ENCODE assay signal across 21 mouse cellular contexts in genomic region chr6:98118355-98119150, GRCm38 (mm10).
DNase-seq lines count a peak whose midpoint lies in the region; ATAC-seq lines count a peak whose summit lies in the region.
"Had no signal": no experiment of that assay in that cellular context is flagged by ENCODE, and none has a peak within 500 bp of the region (broad histone marks: within the 10 kb centered on the region; RNA-seq: fewer than 3 reads in every experiment).

No protein-coding gene starts in this region.

- H3K4me1 ChIP-seq in hindbrain, embryonic 11.5 days (replicated peaks; ENCODE audit: control insufficient read depth, insufficient read depth, low read length) = 0 out of 2 replicates have a peak, but pooled peaks cover 7% of the 10 kb centered on the region
- no peaks in the 10 kb centered on the region for H3K4me1 ChIP-seq in hindbrain, embryonic 16.5 days (ENCODE audit: control insufficient read depth, insufficient read depth, low read depth, low read length)
- H3K4me1 ChIP-seq in forebrain, embryonic 12.5 days = peaks cover 32% of the 10 kb centered on the region
- H3K4me1 ChIP-seq in hindbrain, embryonic 14.5 days (replicated peaks; ENCODE audit: control insufficient read depth, insufficient read depth, low read length) = peaks cover 20% of the 10 kb centered on the region

- 59% methylated on average over 9 of the region's 9 CpGs for WGBS in hindbrain, embryonic 11.5 days
- 34% methylated on average over 9 of the region's 9 CpGs for whole genome bisulfite sequencing in hindbrain, embryonic 16.5 days
- 28% methylated on average over 9 of the region's 9 CpGs for WGBS in forebrain, embryonic 12.5 days
- 30% methylated on average over 9 of the region's 9 CpGs for WGBS in hindbrain, embryonic 14.5 days

- no peak for DNase-seq in hindbrain, embryonic 11.5 days (ENCODE audit: low spot score)
- DNase-seq in Muller cell, postnatal 12 days (ENCODE audit: inconsistent ontology term) = peak; percentile 68
- DNase-seq in hindbrain, embryonic 14.5 days (ENCODE audit: low spot score) = peak; percentile 56
- no peak for DNase-seq in frontal cortex, postnatal 14 days (ENCODE audit: low spot score in 2 of 2)
- no peak for DNase-seq in lung, postnatal 36 days
- no peak for DNase-seq in adipocyte (ENCODE audit: low spot score)
- DNase-seq: cerebellum, adult 9-10 months; gastrocnemius, postnatal 36 days; heart, postnatal 14 days; kidney, postnatal 36 days; layer of hippocampus, adult 9-11 months; right cerebral cortex, adult 18-20 months; thymus, postnatal 25 days had no signal

- no peak overlapping the region for H3K4me2 ChIP-seq in hindbrain, embryonic 11.5 days (replicated peaks; ENCODE audit: low read depth, low read length)
- H3K4me2 ChIP-seq in hindbrain, embryonic 16.5 days (ENCODE audit: low read length) = no peak overlapping the region
- H3K4me2 ChIP-seq in forebrain, embryonic 12.5 days = peak overlapping the region; percentile 22; the same call in 1 of the 2 replicates
- no peak overlapping the region; the same call in 1 of the 2 replicates for H3K4me2 ChIP-seq in hindbrain, embryonic 14.5 days (replicated peaks)
- H3K4me2 ChIP-seq: embryonic facial prominence, embryonic 13.5 days; heart, embryonic 11.5 days; lung, embryonic 15.5 days had no signal

- no peak overlapping the region for H3K4me3 ChIP-seq in hindbrain, embryonic 11.5 days (ENCODE audit: low read depth, low read length)
- no peak overlapping the region for H3K4me3 ChIP-seq in hindbrain, embryonic 16.5 days (ENCODE audit: low read length)
- no peak overlapping the region for H3K4me3 ChIP-seq in forebrain, embryonic 12.5 days (replicated peaks)
- H3K4me3 ChIP-seq in hindbrain, embryonic 14.5 days (replicated peaks; ENCODE audit: low read length) = no peak overlapping the region
- H3K4me3 ChIP-seq: embryonic facial prominence, embryonic 13.5 days; lung, embryonic 15.5 days had no signal

- H3K27ac ChIP-seq in hindbrain, embryonic 11.5 days (ENCODE audit: low read depth, low read length) = no peak overlapping the region
- H3K27ac ChIP-seq in hindbrain, embryonic 16.5 days (ENCODE audit: low read depth, low read length) = no peak overlapping the region
- H3K27ac ChIP-seq in forebrain, embryonic 12.5 days = no peak overlapping the region
- no peak overlapping the region for H3K27ac ChIP-seq in hindbrain, embryonic 14.5 days
- H3K27ac ChIP-seq: embryonic facial prominence, embryonic 13.5 days; liver, embryonic 14.5 days; lung, embryonic 15.5 days; macrophage had no signal

- H3K9me3 ChIP-seq in hindbrain, embryonic 11.5 days (ENCODE audit: control insufficient read depth, low read length) = no peaks in the 10 kb centered on the region
- no peaks in the 10 kb centered on the region for H3K9me3 ChIP-seq in hindbrain, embryonic 16.5 days (ENCODE audit: control insufficient read depth, low read length)
- H3K9me3 ChIP-seq in forebrain, embryonic 12.5 days = 0 out of 2 replicates have a peak, but pooled peaks cover 4% of the 10 kb centered on the region
- no peaks in the 10 kb centered on the region for H3K9me3 ChIP-seq in hindbrain, embryonic 14.5 days (ENCODE audit: control insufficient read depth, low read length)
- H3K9me3 ChIP-seq: embryonic facial prominence, embryonic 13.5 days; lung, embryonic 15.5 days had no signal

- H3K36me3 ChIP-seq in hindbrain, embryonic 11.5 days (ENCODE audit: control insufficient read depth, insufficient read depth, low read length) = no peaks in the 10 kb centered on the region
- H3K36me3 ChIP-seq in hindbrain, embryonic 16.5 days (ENCODE audit: control insufficient read depth, insufficient read depth, low read length) = no peaks in the 10 kb centered on the region
- H3K36me3 ChIP-seq in forebrain, embryonic 12.5 days (replicated peaks) = no peaks in the 10 kb centered on the region
- H3K36me3 ChIP-seq in hindbrain, embryonic 14.5 days (replicated peaks; ENCODE audit: control insufficient read depth, insufficient read depth) = no peaks in the 10 kb centered on the region
- H3K36me3 ChIP-seq: embryonic facial prominence, embryonic 13.5 days; G1E; lung, embryonic 15.5 days had no signal

- no peaks in the 10 kb centered on the region for H3K27me3 ChIP-seq in hindbrain, embryonic 11.5 days (ENCODE audit: control insufficient read depth, insufficient read depth, low read length)
- H3K27me3 ChIP-seq in hindbrain, embryonic 16.5 days (replicated peaks; ENCODE audit: control insufficient read depth, insufficient read depth, low read length) = no peaks in the 10 kb centered on the region; the same call in 1 of the 2 replicates
- no peaks in the 10 kb centered on the region for H3K27me3 ChIP-seq in forebrain, embryonic 12.5 days
- H3K27me3 ChIP-seq in hindbrain, embryonic 14.5 days (ENCODE audit: control insufficient read depth, insufficient read depth, low read length) = no peaks in the 10 kb centered on the region
- H3K27me3 ChIP-seq: lung, embryonic 15.5 days had no signal

- H3K9ac ChIP-seq in hindbrain, embryonic 11.5 days (ENCODE audit: low read depth, low read length) = no peak overlapping the region
- no peak overlapping the region for H3K9ac ChIP-seq in hindbrain, embryonic 16.5 days (ENCODE audit: low read depth, low read length)
- no peak overlapping the region for H3K9ac ChIP-seq in forebrain, embryonic 12.5 days
- no peak overlapping the region for H3K9ac ChIP-seq in hindbrain, embryonic 14.5 days
- H3K9ac ChIP-seq: embryonic facial prominence, embryonic 13.5 days; liver, embryonic 14.5 days; lung, embryonic 15.5 days had no signal

- 0 out of 2 replicates have a peak, but pooled peaks have one; percentile 30 for ATAC-seq in hindbrain, embryonic 11.5 days (ENCODE audit: low FRiP score)
- no peak for ATAC-seq in hindbrain, embryonic 16.5 days
- ATAC-seq in forebrain, embryonic 12.5 days (ENCODE audit: low FRiP score) = peak; percentile 91
- ATAC-seq in hindbrain, embryonic 14.5 days (ENCODE audit: low FRiP score) = peak; percentile 24; the same call in 1 of the 2 replicates

Comparison
In these comparisons a context has a peak if more than half of its experiments do, and no peak if none do; other contexts are left out.
1. DNase-seq: peak in Muller cell, postnatal 12 days (single experiment) and hindbrain, embryonic 14.5 days (single experiment); none in hindbrain, embryonic 11.5 days (single experiment), frontal cortex, postnatal 14 days (0 of 2), lung, postnatal 36 days (single experiment) and adipocyte (single experiment).